Mouse (Mus musculus): ENCODE data around the gene Phb.

DNA sequence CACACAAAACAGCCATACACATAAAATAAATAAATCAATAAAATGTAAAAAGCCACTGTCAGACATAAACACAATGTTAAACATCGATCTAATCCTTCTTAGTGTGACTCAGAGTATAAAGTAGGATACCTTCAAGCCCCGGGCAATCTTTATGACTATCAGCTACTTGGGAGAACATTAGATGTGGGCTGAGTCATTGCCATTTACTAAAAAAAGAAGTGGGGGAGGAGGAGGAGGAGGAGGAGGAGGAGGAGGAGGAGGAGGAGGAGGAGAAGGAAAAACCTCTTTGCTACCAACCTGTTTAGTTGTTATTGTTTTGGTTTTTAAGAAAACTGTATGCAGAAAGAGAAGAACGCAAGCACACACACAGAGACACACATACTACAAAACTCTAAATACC, 22.8 kb downstream of the Phb start:
- TF ChIP-seq CTCF (conservative IDR thresholded peaks at IDR 0.05; ENCODE audit: insufficient read depth, insufficient read length, low read depth, low read length), result no peak
- no peak for TF ChIP-seq POLR2A (IDR thresholded peaks at IDR 0.05; ENCODE audit: low read depth, low read length)
